Mouse (Mus musculus) hindbrain, embryonic 16.5 days (tissue): Measurements from ENCODE around the gene Ppfia2. TPM values are rescaled to one million over a fixed set of nuclear protein-coding genes. Genes with fewer than 3 reads are reported as not detected.

Experiments
- ATAC-seq: fragments of 200-750 bp; cut with Nextera tagmentation; 2 replicates; pipeline ENCODE4 v1.8.0; 2017; ENCODE audit warnings: moderate TSS enrichment, moderate library complexity
- H3K27ac ChIP-seq: fragments of 300-500 bp; sonication (generic); 2 replicates; pipeline ENCODE4 v1.5.1; 2014; ENCODE audit warnings: low read depth, mild to moderate bottlenecking, control low read depth, low read length, moderate library complexity
- H3K27me3 ChIP-seq: fragments of 300-500 bp; sonication (generic); replicated peaks from 2 replicates; pipeline ENCODE4 v1.6.1; 2014; ENCODE audit warnings: low read length; ENCODE audit not compliant: control insufficient read depth, insufficient read depth
- H3K36me3 ChIP-seq: fragments of 300-500 bp; sonication (generic); 2 replicates; pipeline ENCODE4 v1.6.1; 2014; ENCODE audit warnings: mild to moderate bottlenecking, low read length, moderate library complexity, mixed read lengths; ENCODE audit not compliant: control insufficient read depth, insufficient read depth
- H3K4me1 ChIP-seq: fragments of 300-500 bp; sonication (generic); 2 replicates; pipeline ENCODE4 v1.6.1; 2014; ENCODE audit warnings: low read depth, low read length; ENCODE audit not compliant: control insufficient read depth, insufficient read depth
- H3K4me2 ChIP-seq: fragments of 300-500 bp; sonication (generic); 2 replicates; pipeline ENCODE4 v1.6.1; 2014; ENCODE audit warnings: mild to moderate bottlenecking, low read length, control low read depth, moderate library complexity
- H3K4me3 ChIP-seq: fragments of 300-500 bp; sonication (generic); 2 replicates; pipeline ENCODE4 v1.5.1; 2014; ENCODE audit warnings: mild to moderate bottlenecking, low read length, control low read depth, moderate library complexity
- H3K9ac ChIP-seq: fragments of 300-500 bp; sonication (generic); 2 replicates; pipeline ENCODE4 v1.6.1; 2014; ENCODE audit warnings: low read depth, mild to moderate bottlenecking, control low read depth, low read length, moderate library complexity
- H3K9me3 ChIP-seq: fragments of 300-500 bp; sonication (generic); 2 replicates; pipeline ENCODE4 v1.6.1; 2014; ENCODE audit warnings: mild to moderate bottlenecking, low read length, moderate library complexity; ENCODE audit not compliant: control insufficient read depth
- WGBS: fragments of 180-500 bp; shearing (Covaris S2); extraction: QIAGEN DNeasy Blood & Tissue Kit; methylation state at CpG from one replicate; pipeline ENCODE4 v1.1.7; 2014; 5-methylcytosine and 5-hydroxymethylcytosine counted together
- polyA plus RNA-seq: library from polyadenylated mRNA; unstranded; fragments of >200 nt; fragmentation: Nextera tagmentation; extraction: Ambion mirVana; gene quantifications from 2 replicates; pipeline ENCODE4 v1.2.1, GENCODE M21; 2015

The Ppfia2 gene
- polyA plus RNA-seq, 1 experiment from 2014 or later: 29.3 TPM

GRCm38 (mm10) chr10:106870233-106870632 is 400.1 kb downstream of the Ppfia2 start:
- no peaks in the 10 kb centered on the region for H3K4me1 ChIP-seq
- 90% methylated on average over 4 of the region's 4 CpGs for WGBS
- no peak overlapping the region for H3K9ac ChIP-seq
- H3K36me3 ChIP-seq: peaks cover 3% of the 10 kb centered on the region; the same call in 1 of the 2 replicates
- no peak for ATAC-seq
- H3K4me3 ChIP-seq: no peak overlapping the region
- H3K27me3 ChIP-seq: no peaks in the 10 kb centered on the region
- H3K9me3 ChIP-seq: no peaks in the 10 kb centered on the region
- H3K27ac ChIP-seq: no peak overlapping the region
- no peak overlapping the region for H3K4me2 ChIP-seq

GRCm38 (mm10) chr10:106871847-106872246 is 401.7 kb downstream of the Ppfia2 start:
- Histone ChIP-seq H3K27me3 (no peaks in the 10 kb centered on the region), H3K9ac (no peak overlapping the region), H3K36me3 (peaks cover 3% of the 10 kb centered on the region; the same call in 1 of the 2 replicates), H3K4me2 (no peak overlapping the region), H3K4me1 (no peaks in the 10 kb centered on the region), H3K9me3 (no peaks in the 10 kb centered on the region), H3K27ac (no peak overlapping the region), H3K4me3 (no peak overlapping the region)
- ATAC-seq: no peak
- WGBS: 90% methylated on average over 3 of the region's 3 CpGs

- WGBS: 38% methylated on average over 1 of the region's 1 CpGs
These were observed 402.6 kb downstream of the Ppfia2 start for GRCm38 (mm10) chr10:106872714-106873113.

GRCm38 (mm10) chr10:106881330-106881729 is 411.2 kb downstream of the Ppfia2 start:
- 25% methylated on average over 3 of the region's 3 CpGs for WGBS
- no peaks in the 10 kb centered on the region for H3K36me3 ChIP-seq

More at GRCm38 (mm10) chr10:106872714-106873113, 402.6 kb downstream of the Ppfia2 start:
- Histone ChIP-seq H3K27me3 (no peaks in the 10 kb centered on the region), H3K36me3 (peaks cover 3% of the 10 kb centered on the region; the same call in 1 of the 2 replicates), H3K9me3 (no peaks in the 10 kb centered on the region), H3K9ac (no peak overlapping the region), H3K4me1 (no peaks in the 10 kb centered on the region), H3K27ac (no peak overlapping the region), H3K4me3 (no peak overlapping the region), H3K4me2 (no peak overlapping the region)
- ATAC-seq: no peak

GRCm38 (mm10) chr10:106896351-106896750 is 426.2 kb downstream of the Ppfia2 start:
- WGBS: 42% methylated on average over 13 of the region's 13 CpGs
- Histone ChIP-seq H3K36me3 (no peaks in the 10 kb centered on the region), H3K9ac (no peak overlapping the region), H3K4me1 (no peaks in the 10 kb centered on the region), H3K4me2 (no peak overlapping the region), H3K4me3 (no peak overlapping the region), H3K9me3 (no peaks in the 10 kb centered on the region), H3K27ac (no peak overlapping the region), H3K27me3 (no peaks in the 10 kb centered on the region)
- no peak; the same call in 1 of the 2 replicates for ATAC-seq

More at GRCm38 (mm10) chr10:106881330-106881729, 411.2 kb downstream of the Ppfia2 start:
- H3K27me3 ChIP-seq: no peaks in the 10 kb centered on the region
- no peak for ATAC-seq
- no peak overlapping the region for H3K9ac ChIP-seq
- H3K4me2 ChIP-seq: no peak overlapping the region
- H3K4me1 ChIP-seq: no peaks in the 10 kb centered on the region
- no peak overlapping the region for H3K4me3 ChIP-seq
- no peaks in the 10 kb centered on the region for H3K9me3 ChIP-seq
- H3K27ac ChIP-seq: no peak overlapping the region

- Histone ChIP-seq H3K27me3 (no peaks in the 10 kb centered on the region), H3K4me1 (no peaks in the 10 kb centered on the region), H3K4me3 (no peak overlapping the region), H3K9ac (no peak overlapping the region), H3K27ac (no peak overlapping the region), H3K9me3 (peaks cover 3% of the 10 kb centered on the region), H3K36me3 (peaks cover 4% of the 10 kb centered on the region), H3K4me2 (no peak overlapping the region)
- ATAC-seq: no peak
- WGBS: 62% methylated on average over 3 of the region's 3 CpGs
These were observed 440.0 kb downstream of the Ppfia2 start for GRCm38 (mm10) chr10:106910108-106910507.

GRCm38 (mm10) chr10:106913032-106913431 is 442.9 kb downstream of the Ppfia2 start:
- Histone ChIP-seq H3K36me3 (peaks cover 4% of the 10 kb centered on the region), H3K4me3 (no peak overlapping the region), H3K9me3 (peaks cover 3% of the 10 kb centered on the region), H3K9ac (no peak overlapping the region), H3K27me3 (no peaks in the 10 kb centered on the region), H3K4me2 (no peak overlapping the region), H3K27ac (no peak overlapping the region), H3K4me1 (no peaks in the 10 kb centered on the region)
- peak; percentile 42; the same call in 1 of the 2 replicates for ATAC-seq
- 24% methylated on average over 2 of the region's 2 CpGs for WGBS

GRCm38 (mm10) chr10:106914275-106914674 is 444.1 kb downstream of the Ppfia2 start:
- H3K4me2 ChIP-seq: no peak overlapping the region
- no peaks in the 10 kb centered on the region for H3K4me1 ChIP-seq
- H3K9me3 ChIP-seq: peaks cover 3% of the 10 kb centered on the region
- no peak overlapping the region for H3K9ac ChIP-seq
- no peaks in the 10 kb centered on the region for H3K27me3 ChIP-seq
- H3K4me3 ChIP-seq: no peak overlapping the region
- H3K27ac ChIP-seq: no peak overlapping the region
- H3K36me3 ChIP-seq: peaks cover 2% of the 10 kb centered on the region; the same call in 1 of the 2 replicates
- no peak for ATAC-seq

GRCm38 (mm10) chr10:106914822-106915221 is 444.7 kb downstream of the Ppfia2 start:
- Histone ChIP-seq H3K36me3 (peaks cover 2% of the 10 kb centered on the region; the same call in 1 of the 2 replicates), H3K4me3 (no peak overlapping the region), H3K4me1 (no peaks in the 10 kb centered on the region), H3K4me2 (no peak overlapping the region), H3K27me3 (no peaks in the 10 kb centered on the region), H3K9ac (no peak overlapping the region), H3K9me3 (peaks cover 3% of the 10 kb centered on the region), H3K27ac (no peak overlapping the region)
- no peak for ATAC-seq

- H3K36me3 ChIP-seq: peaks cover 4% of the 10 kb centered on the region; the same call in 1 of the 2 replicates
- H3K9me3 ChIP-seq: no peaks in the 10 kb centered on the region
- no peak overlapping the region for H3K4me2 ChIP-seq
- no peaks in the 10 kb centered on the region for H3K4me1 ChIP-seq
- no peak overlapping the region for H3K4me3 ChIP-seq
- no peak for ATAC-seq
- 86% methylated on average over 5 of the region's 5 CpGs for WGBS
- H3K27ac ChIP-seq: no peak overlapping the region
- no peaks in the 10 kb centered on the region for H3K27me3 ChIP-seq
- H3K9ac ChIP-seq: no peak overlapping the region
These were observed 454.2 kb downstream of the Ppfia2 start for GRCm38 (mm10) chr10:106924334-106924733.
